Mouse (Mus musculus): ENCODE data around the gene Cubn.

Cubn gene

DNA sequence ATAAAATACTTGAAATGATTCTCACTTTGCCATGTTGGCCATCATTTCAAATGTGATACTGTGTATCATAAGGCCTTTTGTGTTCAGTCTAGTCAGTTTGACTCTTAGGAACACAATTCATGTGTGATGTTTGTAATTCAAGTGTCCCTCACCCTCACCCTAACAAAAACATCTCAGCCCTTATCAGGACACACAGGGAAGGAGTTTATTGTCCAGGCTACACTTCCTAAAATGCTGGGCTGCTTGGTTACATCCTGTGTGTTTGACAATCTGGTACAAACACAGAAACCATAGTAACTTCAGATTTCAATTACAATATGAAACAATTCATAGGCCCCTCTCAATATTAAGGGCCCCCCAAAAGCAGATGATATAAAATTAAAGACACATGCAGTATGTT, 83.9 kb downstream of the Cubn start:
- DNase-seq (ENCODE audit: low spot score) = no peak

DNA sequence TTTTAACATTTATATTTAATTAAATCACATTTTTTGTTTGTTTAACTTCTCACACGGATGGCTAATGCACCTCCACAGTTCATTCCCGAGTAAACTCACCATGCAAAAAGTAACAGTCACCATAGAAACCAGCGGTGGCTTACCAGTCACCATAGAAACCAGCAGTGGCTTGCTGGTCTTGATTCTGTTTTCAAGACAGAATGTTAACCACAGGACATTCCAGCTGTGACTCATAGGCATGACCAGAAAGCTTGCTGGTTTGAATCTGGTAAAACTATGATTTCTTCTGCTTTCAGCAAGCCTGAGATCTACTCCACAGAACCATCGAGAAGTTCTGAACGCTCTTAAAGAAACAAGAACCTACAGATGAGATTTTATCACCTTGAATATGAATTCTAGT, 84.3 kb downstream of the Cubn start:
- peak; percentile 60 for DNase-seq (ENCODE audit: low spot score)

DNA sequence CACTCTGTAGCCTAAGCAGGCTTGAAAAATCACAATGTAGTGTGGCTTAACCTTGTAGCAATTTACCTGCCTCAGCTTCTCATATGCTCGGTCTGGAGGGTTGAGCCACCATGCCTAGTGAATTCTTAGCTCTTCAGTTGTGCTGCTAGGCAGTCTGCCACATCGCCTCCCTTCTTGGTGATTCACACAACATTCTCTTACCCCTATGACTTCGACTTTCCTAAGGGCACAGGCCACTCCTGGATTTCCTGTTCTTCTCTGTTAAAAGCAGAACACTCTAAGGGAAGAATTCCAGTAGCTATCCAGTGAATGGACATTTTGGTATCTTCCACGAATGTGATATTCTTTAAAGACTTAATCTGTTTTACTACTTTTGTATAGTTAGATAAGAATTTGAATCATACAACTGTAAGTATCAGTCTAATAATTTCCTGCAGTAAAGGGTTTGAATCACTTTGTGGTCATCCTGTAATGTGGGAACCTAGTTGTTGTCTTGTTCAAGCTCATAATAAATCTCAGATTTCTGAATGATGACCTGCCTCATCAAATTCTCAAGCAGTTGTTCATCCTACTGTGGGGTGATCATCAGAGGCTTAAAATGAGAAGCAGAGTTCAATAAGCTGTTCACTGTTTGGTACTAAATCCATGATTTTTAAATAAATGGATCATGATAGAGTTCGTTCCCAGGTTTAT, 86.5 kb downstream of the Cubn start:
- DNase-seq (ENCODE audit: low spot score) = no peak

DNA sequence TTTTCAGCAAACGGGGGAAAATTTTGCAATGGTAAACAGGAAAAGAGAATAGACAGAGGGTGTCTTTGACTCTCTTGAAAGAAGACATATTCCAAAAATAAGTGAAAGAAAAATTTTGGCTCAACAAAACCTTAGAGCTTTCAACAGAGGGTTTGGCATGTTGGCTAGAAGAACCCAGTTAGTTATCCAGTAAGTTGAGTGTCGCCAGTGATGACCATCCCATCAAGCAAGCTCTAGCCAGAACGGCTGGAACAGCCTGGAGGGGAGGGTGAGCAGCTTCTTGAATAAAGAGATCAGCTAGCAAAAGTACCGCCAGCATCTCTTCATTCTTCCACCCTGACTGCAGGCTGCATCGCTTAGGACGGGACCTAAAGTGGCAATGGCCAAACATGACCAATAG, 90.8 kb downstream of the Cubn start:
- DNase-seq (ENCODE audit: low spot score) = no peak

DNA sequence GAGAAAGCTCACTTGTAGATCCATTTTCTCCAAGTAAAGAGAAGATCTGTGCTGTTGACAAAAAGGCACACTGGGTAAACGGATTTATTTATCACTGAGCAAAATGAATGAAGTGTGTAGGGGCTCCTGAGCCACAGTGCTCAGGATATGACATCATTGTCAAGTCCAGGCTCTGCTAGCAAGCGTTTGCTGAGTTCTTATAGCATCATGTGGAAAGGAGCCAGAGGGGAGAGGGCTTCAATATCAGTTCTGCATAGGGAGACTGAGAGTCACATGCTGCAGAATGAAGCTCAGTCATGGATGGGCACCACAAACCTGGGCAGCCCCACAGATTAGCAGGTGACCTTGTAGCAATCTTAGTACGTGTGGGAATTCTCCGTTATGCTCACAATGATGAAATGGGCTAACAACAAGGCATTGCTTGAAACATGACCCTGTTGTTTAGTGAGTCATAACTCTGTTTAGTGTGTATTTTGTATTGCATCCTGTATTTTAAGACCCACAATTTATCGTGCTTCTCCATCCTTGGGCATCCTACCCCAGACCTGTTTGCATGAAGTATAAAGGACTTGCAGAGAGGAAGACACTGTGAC, 92.0 kb downstream of the Cubn start:
- DNase-seq (ENCODE audit: low spot score) = no peak

DNA sequence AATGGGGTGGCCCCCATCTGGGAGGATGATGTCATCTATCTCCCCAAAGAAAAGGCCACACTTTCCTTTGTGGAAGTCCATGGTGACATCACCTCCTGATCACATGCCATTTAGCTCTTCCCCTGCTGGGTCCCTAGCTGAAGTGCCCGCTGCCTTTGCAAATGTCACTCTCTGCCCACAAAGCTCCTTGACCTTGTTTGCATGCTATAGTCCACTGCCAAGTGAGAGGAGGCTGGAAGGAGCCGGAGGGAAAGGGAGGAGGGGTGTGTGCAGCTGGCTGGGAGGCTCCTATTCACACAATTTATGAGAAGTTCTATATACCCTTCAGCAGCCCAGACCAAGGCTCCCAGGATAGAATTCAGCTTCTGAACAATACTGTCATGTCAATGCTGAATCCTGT, 92.7 kb downstream of the Cubn start:
- no peak for DNase-seq (ENCODE audit: low spot score)

DNA sequence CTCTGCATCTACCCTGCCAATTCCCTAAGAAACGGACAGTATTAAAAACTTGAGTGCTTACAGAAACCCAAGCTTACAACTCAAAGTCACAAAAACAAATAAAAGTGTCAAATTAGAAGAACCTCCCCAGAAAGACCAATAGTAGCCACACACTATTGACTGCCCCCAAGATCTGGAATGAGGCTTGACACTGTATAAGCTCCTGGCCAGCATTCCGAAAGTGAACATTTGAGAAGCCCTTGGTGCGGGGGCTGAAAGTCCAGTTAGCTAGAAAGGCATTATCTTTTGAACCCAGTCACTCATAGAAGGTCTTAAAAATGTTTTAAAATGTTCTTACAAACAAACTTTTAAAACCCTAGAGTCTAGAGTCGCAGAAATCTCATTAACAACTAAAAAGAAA, 93.1 kb downstream of the Cubn start:
- DNase-seq (ENCODE audit: low spot score) = no peak

DNA sequence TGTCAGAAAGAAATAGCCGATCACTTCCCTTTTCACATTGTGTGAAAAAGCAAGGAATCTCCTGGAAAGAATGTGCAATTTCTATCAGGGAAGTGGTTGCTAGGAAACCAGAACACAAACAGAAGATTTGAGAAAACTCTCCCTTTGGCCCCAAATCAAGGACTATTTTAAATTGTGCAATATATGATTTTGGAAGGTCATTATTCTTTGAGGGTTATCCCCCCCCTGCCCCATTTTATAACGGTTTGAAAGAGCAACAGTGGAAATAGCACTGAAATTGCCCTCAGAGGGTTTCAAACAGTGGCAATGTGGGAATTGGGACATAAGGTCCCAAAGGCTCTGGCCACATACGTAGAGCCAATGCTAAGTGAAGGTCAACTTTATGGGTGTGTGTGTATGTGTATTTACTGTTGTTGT, 95.5 kb downstream of the Cubn start:
- no peak for DNase-seq (ENCODE audit: low spot score)

DNA sequence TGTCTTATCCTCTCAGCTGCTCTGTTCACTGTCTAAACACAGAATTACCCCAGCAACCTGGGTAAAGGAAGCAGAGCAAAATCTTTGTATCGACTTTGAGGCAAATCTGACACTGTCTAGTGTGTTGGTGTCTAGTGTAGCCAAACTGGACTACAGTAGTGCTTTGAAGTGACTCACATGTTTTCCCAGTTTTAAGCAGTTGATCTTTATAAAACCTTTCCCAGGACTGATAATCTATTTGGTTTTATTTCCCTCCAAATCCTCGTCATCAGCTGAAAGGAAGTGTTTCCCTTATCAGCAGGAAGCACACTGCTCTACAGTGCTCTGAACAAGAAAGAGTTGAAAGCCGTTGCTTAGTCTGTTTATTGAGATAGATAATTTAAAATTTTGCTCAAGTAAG, 100.6 kb downstream of the Cubn start:
- DNase-seq (ENCODE audit: low spot score) = no peak

DNA sequence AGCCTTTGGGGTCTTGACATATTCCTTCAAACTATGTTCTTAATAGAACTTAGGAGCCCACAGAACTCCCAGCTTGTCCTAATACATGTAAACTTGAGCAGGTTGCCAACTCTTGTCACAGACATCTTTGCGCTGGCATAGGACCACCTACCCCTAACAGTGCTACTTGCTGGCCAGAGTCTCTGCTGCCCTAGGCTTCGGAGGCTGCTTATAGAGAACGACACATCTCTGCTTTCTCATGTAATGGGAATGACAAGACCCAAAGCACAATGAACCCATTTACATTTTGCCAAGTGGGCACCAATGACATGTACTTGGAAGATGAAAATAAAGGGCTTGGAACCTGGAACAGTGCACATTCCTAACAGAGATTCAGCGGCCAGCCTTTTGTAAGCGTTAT, 105.0 kb downstream of the Cubn start:
- no peak for DNase-seq (ENCODE audit: low spot score)

DNA sequence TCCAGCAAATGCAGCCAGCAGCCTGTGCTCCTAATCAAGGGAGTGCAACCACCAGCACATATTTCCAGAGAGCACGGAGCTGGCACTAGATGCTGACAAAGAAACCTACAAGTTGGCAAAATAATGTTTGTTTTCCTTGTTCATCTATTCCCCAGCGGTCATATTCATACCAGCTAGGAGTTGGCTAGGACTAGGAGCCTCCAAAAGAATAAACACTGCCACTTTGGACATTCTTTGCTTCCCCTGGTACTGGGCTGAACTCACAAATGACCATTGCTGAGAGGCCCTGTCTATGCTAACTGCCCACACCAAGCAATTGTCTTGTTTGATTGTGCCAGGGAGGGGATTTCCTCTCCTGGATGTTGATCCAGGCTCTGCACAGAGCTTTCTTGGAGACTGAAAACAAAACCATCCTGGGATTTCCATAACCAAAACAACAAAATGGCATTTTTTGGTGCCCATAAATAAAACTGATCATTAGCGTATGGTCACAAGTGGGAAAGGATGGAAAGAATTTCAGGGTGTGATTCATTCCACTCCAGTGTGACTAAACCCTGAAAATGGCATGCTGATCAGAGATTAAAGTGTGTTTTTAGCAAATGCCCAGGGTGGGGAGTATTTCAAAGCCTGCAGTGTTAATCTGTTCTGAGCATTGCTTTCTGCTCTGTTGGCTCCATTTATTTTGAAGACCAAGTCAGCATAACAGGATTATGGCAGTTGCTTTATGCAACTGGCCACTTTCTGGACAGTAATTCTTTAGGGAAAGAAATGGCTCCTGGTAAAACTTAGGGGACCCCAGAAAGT, 105.9 kb downstream of the Cubn start:
- no peak for DNase-seq (ENCODE audit: low spot score)

DNA sequence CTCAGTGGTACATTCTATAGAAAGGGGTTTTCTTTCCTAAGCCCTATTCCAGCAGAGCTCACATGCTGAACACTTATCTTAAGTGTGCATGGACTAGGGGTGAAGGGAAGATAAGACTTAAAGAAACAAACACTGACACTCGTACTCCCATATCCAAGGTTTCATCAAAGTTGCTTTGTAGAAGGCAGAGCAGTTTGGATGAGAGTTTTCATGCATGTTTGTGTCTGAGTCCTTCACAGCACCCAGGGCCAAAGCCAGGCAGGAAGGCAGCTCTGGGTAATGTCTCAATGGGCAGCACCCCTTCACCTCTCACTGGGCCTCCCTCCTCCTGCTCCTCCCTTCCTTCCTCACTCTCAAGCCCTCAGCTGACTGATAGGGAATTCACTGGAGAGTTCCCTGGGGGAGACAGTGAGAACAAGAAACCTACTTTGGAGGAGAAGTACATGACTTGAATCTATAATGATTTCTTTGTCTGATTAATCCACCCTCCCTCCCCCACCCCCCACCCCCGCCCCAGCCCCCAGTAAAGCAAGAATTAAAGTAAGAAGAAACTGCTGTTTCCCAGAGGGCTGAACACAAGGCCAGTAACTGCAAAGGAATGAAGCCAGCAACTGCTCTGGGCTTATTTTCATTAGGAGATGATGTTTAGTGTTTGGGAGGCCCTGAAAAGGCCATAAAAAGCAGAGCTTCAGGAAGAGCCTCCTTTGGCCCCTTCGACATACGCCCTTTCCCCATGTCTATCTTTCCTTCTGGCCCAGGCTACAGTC, 106.7 kb downstream of the Cubn start:
- DNase-seq (ENCODE audit: low spot score) = no peak

DNA sequence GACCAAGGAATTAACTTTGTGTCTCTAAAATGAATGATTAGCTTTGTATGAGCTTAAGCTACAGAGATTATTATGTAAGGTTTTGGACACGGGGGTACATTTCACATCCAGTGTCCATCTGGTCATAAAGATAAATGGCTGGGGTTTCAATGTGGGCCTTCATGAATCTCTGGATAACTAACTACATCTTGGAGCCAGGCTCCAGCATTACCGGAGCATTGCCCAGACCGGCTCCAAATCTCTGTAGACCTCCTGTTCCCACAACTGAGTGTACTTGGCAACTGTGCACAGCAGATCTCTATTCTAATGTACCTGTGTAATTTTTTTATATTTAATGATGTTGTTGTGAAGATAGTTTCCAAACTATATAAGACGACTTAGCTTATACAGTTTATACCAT, 115.4 kb downstream of the Cubn start:
- no peak for DNase-seq (ENCODE audit: low spot score)

DNA sequence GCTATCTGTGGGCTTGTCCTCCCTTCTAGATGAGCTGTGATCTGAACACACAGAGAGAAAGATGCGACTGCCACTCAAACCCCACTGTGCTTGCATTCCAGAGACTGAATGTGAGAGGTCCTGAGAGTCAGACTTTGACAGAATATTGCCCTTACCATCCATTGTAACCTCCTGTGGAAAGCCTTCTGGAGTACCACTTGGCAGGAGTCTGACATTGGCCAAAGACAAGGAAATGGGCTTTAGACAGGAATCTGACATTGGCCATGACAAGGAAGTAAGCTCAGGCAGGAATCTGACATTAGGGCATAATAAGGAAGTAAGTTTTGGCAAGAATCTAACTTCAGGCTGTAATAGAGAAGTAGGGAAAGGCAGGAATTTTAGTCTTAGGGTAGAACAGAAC, 118.3 kb downstream of the Cubn start:
- no peak for DNase-seq (ENCODE audit: low spot score)

DNA sequence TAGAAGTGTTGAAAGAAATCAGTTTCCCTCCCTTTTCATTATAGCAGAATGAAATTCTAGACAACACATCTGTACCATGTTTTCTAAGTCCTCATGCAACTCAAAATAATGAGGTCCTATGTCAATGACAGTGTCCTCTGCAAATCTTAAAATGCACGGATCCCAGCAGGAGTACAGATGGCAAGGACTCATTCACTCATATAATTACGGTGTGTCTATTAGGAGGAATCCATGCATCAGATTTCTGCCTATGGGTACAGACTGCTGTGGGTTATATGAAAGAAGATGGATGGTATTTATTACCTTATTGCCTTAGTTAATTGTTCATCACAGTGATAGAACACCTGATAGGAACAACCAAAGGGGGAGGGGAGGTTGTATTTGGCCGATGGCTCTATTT, 118.8 kb downstream of the Cubn start:
- no peak for DNase-seq (ENCODE audit: low spot score)

DNA sequence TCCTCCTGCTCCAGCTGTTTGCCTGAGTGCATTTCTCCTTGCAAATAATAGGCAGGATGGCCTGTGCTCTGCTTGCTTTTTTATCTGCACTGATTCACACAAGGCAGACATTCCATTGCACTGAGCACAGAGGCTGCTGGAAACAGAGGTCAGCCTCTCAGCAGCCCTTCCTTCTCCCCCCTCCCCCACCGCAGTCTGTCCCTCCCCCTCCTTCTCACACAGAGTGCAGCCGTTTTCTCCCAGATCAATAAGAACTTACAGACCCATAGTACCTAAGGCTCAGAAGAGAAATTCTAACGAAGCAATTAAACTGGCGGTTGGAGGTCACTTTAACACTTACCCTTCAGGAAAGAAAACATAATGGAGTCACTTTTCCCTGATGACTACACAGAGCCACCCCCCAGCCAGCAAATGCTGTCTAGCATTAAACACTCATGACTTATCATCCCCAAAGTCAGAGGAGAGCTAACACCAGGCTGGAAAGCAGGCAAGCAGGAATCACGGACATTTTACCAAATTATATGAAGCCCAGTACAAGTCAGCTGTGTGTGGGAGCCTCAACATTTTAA, 119.3 kb downstream of the Cubn start:
- DNase-seq (ENCODE audit: low spot score) = no peak

DNA sequence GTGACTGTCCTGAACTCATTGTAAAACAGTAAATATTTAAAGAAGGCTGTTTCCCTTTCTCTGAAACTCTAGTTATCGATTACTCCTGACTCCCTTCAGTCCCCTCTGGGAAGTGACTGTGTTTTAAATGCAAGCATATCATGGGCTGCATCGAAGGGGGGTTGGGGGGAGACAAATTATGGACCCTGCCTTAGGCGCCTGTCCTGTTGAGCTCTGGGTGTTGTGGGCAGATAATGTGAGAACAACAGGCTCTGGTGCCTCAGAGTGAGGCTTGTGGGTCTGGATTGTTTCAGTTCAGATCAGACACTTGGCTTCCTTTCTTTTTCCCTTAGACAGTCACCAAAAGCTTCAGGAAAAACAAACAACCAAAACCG, 119.8 kb downstream of the Cubn start:
- DNase-seq (ENCODE audit: low spot score) = no peak

DNA sequence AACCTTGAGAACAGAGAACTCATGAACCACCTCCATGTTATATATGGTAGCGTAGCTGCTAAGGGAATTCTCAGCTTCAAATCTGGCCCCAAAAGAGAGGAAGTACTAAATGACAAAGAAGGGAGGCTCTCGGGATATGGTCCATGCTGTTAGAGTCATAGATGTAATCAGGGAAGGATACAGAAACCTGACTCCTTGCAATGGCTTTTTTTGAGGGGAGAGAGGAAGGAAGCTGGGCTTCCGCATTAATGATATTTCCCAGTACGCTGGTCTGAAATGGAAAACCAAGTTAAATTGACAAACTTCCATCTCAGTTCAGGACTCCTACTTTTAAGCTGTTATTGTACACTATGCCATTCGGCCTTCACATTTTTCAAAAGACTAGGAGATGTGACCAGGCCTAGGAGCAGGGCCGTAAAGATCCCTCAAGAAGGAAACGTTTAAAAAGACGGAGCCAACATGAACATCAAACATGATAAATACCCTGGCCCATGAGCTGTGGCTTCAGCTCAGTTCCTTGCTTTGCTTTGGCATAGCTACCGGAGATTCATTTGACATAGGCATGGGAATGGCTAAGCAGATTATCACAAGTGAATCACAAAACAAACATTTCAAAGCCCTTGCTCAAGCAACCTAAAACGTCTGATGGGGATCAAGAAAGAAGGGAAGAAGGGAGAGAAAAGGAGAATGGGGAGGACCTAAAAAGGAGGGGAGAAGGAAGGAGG, 120.4 kb downstream of the Cubn start:
- DNase-seq (ENCODE audit: low spot score) = no peak

DNA sequence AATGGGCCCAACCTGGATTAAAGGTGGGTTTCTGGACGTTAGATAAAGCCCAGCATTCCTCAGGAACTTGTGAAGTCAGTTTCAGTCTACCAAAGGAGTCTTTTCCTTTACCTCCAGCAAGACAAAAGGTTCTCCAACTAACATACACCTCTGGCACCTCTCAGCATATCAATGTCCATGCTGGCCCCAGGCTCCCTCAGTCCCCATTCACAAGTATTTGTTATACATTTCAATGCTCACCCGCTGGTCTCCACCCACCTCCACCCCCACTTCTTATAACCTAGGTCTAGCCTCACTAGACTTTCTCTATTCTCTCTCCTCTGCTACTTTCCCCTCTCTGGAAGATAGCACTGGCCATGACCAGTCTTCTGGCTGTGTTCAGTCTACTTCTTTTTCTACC, 121.1 kb downstream of the Cubn start:
- DNase-seq (ENCODE audit: low spot score) = no peak

DNA sequence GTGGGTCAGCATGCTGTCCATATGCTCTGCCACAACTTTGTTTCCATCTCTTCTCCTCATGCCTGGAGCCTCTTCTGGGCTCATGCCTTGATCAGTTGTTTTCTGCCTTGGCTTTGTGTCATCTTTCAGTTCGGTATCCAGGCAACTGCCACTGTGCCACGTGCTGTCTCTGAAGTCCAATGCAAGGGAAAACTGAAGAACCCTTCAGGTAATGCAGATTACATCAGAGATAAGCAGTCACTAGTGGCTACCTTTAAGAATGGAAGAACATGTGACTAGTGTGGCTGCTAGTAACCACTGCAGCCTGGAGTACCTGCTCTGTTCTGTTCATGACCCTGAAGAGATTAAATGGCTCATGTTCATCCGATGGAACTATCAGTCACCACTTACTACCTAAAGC, 123.1 kb downstream of the Cubn start:
- no peak for DNase-seq (ENCODE audit: low spot score)

DNA sequence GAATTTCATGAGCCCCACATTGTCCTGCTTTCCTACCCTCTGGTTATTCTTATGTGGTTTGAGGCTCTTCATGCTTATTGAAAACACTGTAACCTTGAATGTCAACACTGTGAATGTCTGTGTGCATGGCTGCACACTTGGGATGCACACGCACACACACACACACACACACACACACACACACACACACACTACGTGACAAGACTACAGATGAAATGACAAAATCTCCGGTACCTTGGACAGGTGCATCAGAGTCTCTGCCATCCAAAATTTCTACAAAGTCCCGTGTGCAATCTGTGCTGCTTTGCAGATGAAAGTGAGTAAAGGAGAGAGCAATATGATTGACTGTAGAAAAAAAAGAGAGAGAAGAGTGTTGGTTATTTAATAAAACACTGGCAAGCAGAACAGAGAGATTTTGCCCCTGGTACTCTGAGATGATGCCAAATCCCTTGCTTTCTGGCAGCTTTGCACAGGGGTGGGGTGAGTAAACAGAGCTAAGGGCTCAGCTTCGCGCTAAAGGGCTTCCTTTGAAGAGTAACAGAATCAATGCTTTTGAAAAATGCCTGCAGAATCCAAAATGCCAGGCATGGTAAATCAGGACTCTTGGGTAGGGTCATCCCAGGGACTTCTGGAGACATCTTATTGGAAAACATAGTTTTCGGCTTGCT, 133.6 kb downstream of the Cubn start:
- DNase-seq (ENCODE audit: low spot score) = no peak

Data from T-cell, adult 2 months (primary cell).